Mouse (Mus musculus): ENCODE data around the gene Dpp3.
"Not testable (repeated sequence)": the region's sequence is repeated elsewhere in the genome, so short reads cannot be mapped to it uniquely, and the experiment has no call there.

Dpp3 gene

DNA sequence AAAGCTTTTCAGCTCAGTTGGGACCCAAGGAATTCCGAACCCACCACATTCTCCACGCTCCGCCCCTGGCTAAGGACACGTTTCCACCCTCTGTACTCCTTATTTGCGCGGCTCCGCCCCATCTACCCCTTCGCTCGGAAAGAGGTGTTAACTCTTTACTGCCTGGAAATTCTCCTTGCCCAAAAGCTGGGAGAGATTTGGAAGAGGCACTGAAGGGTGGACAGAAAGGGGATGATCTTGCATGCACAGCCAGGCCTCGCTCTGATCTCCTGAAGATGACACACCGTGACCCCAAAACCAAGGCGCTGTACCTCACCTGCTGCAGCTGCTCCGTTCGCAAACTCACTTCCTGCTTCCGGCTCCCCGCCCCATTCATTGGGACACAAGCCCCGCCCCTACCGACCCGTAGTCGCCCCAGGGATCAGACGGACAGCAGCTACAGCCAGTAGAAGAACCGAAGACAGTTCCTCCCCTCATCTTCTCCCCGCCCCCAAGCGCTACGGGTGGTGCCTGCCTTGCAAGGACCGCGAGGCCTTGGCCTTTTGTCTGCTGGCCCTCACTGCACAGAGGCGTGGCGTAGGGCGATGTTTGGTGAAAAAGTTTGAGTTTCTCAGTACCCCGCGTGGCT, at the start of gene Dpp3:
Dpp3 (minus strand) TSS at position 384 of the 628 bp plus-strand sequence.
- peak; percentile 77 for DNase-seq (ENCODE audit: extremely low read depth, low read depth, low spot score)

- no peak for DNase-seq (ENCODE audit: extremely low read depth, low read depth, low spot score)
Observed at GRCm38 (mm10) chr19:4968236-4968635, 40.1 kb upstream of the Dpp3 start.

GRCm38 (mm10) chr19:4961928-4962601, 34.0 kb upstream of the Dpp3 start, which contains the start of gene Mrpl11:
TSS of gene Mrpl11 (plus strand) at chr19:4962147.
- DNase-seq (ENCODE audit: extremely low read depth, low read depth, low spot score): peak; percentile 62

DNA sequence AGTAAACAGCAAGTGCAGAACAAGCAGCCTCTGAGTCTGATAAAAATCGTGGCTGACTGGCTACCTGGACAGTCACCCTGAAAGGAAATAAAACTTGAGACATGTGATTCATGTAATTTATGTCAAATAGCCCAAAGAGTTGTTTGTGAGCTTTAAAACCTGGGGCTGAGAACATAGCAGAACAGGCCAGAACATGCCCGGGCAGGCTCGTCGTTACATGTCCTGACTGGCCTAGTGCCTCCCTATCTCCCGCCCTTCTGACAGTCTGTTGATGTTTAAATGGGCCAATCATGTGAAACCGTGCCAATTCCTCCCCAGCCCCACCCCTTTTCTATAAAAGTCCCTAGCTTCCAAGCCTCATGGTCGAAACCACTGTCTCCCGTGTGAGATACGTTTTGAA, 20.6 kb upstream of the Dpp3 start:
- not testable (repeated sequence) for DNase-seq (ENCODE audit: extremely low read depth, low read depth, low spot score)

GRCm38 (mm10) chr19:4945540-4945939, 17.5 kb upstream of the Dpp3 start:
- no peak for DNase-seq (ENCODE audit: extremely low read depth, low read depth, low spot score)

GRCm38 (mm10) chr19:4943253-4943588, 15.1 kb upstream of the Dpp3 start:
- no peak for DNase-seq (ENCODE audit: extremely low read depth, low read depth, low spot score)

DNA sequence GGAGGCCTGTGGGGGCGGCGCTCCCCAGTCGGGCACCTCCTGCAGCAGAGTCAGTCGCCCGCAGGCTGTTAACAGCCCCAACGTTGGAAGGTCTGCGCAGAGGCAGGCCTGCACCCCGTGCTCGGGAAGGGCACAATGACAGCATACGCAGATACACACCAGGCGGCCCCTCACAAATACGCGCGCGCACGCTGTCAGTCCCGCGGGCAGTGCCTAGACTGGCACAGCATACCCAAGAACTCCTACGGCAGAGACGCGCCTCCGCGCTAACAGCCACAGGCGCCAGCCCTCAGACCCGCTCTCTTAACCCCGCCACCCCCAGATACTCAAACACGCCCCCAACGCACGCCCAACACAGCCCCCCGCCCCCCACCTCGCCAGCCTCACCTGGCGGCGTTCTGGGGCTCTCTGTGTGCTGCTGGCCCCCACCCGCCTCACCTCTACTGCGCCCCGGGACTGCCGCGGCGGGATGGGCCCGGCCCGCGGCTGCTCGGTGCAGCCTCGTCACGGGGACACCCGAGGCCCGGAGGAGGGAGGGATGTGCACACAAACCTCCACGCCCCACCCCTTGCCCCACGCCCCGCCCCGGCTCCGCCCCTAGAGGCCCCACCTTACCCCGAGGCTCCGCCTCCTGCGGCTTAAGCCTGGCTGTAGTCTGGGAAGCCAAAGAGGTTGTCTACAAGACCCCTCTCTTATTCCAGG, 14.6 kb upstream of the Dpp3 start, which contains the start of gene Peli3:
Peli3 (minus strand) TSS at position 577 of the 702 bp plus-strand sequence.
- DNase-seq (ENCODE audit: extremely low read depth, low read depth, low spot score): no peak

GRCm38 (mm10) chr19:4937444-4938310, 9.6 kb upstream of the Dpp3 start:
- no peak for DNase-seq (ENCODE audit: extremely low read depth, low read depth, low spot score)

DNA sequence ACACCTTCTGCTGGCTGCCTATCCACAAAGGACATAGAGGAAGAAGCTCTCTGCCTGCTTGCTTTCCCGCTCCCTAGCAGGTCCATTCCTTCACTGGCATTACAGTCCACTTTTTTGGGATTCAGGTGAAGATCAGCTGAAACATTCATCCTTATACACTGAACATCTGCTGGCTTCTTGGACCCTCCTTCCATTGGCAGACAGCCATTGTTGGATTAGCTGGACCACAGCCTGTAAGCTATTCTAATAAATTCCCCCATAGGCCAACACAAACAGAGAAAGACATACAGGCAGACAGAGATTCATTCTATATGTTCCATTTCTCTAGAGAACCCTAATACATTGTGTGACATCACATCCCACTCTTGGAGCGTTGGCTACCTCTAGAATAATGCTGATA, 8.8 kb upstream of the Dpp3 start:
- DNase-seq (ENCODE audit: extremely low read depth, low read depth, low spot score): no peak

GRCm38 (mm10) chr19:4928781-4929180, 694 bp upstream of the Dpp3 start:
- no peak for DNase-seq (ENCODE audit: extremely low read depth, low read depth, low spot score)

DNA sequence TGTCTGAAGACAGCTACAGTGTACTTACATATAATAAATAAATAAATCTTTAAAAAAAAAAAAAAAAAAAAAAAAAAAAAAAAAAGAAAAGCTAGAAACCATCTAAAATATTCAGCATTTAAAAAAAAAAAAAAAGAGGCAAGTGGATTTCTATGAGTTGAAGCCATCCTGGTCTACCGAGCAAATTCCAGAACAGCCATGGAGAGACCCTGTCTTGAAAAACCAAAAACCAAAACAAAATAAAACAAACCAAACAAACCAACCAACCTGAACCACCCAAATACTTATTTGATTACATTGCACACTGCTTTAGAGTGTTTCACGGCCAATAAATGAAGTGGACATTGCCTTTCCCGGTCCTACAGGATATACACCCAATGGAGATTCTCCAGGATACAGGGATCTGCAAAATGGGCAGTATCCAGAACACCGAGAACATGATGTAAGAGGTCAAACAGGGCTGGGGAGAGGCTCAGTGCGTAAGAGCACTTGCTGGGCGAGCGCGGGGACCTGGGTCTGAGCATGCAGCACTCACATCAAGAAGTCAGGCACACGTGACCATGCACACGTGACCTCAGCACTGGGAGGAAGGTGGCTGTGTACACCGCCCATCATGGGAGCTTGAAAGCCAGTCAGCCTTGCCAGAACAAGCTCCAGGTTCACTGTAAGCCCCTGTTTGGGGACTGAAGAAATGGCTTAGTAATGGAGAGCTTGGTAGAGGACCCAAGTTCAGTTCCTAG, 2.8 kb downstream of the Dpp3 start:
- DNase-seq (ENCODE audit: extremely low read depth, low read depth, low spot score): no peak

DNA sequence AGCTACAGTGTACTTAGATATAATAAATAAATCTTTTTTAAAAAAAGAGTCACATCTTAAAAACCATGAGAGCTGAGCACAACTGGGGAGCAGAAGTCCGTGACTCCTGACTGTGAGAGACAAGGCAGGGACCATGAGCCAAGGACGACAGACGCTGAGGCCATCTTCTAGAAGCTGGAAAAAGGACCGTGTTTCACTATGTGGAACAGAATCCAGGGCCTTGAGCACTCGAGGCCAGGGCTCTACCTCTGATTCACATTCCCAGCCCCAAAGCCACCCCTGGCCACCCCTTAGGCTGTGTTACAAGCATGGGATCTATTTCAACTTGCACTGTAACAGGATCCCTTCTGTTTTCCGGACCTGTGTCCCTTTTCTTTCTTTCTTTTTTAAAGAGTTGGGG, 8.4 kb downstream of the Dpp3 start:
- DNase-seq (ENCODE audit: extremely low read depth, low read depth, low spot score): no peak

DNA sequence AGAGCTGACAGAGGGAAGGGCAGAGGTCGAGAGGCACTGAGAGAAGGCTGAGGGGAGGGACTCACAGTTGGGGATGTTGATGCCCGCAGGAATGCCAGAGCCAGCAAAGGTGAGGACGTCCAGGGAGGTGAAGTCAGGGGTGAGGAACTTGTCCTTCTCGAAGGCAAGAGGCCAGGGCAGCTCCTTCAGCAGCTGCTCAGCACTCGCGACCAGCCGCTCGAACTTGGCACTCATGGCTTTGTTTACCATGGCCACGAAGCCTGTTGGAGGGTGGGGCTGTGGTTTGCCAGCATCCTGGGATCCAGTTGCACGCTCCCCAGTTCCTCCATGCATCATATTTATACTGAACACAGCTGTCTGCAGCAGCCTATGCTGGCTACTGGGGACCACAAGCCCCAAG, 11.3 kb downstream of the Dpp3 start:
- no peak for DNase-seq (ENCODE audit: extremely low read depth, low read depth, low spot score)

DNA sequence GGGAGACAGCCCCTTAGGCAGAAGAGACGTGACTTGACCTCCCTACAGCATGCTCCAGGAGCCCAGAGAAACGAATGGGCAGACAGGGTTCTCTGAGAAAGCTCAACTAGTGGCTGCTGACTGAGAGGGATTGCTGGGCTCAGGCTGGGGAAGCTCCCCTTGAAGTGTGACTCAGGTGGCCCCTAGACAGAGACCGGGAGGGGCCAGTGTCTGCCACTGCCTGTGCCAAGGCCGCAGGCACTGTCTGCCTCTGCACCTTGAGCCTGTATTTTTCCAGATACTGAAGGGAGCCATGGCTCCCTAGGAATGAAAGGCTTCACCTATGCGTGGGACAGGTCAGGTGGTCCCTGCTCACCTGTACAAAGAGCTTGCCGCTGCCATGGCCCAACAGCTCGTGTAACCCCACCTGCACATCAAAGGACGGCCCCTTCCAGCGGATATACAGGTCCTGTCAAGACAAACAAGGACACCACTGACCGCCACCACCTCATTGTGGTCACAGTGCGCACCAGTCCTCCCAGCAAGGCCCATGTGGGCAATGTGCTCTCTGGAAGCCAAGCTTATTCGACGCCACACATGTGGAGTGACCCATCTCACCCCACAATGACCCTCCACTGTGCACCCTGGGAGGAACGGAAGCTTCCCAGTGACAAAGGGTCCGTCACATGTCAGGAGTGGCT, 12.0 kb downstream of the Dpp3 start:
- DNase-seq (ENCODE audit: extremely low read depth, low read depth, low spot score): no peak

DNA sequence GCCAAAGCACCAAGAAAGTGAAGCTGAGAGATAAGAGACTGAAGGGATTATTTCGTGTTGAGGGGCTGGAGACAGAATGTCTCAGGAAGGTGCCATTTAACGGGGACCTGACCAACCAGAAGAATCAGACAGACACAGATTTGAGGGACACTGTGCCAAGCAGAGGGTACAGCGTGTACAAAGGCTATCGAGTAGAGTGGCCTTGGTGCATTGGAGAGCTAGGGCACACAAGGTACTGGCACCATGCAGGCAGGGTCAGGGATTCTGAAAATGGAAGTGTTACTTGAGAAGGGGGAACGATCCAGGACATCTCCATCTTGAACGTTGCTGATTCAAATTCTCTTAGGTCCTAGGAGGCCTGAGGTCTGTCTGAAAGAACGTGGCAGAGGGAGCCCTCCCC, 18.7 kb downstream of the Dpp3 start:
- DNase-seq (ENCODE audit: extremely low read depth, low read depth, low spot score): no peak

- no peak for DNase-seq (ENCODE audit: extremely low read depth, low read depth, low spot score)
Observed at GRCm38 (mm10) chr19:4908107-4908506, 20.0 kb downstream of the Dpp3 start.

DNA sequence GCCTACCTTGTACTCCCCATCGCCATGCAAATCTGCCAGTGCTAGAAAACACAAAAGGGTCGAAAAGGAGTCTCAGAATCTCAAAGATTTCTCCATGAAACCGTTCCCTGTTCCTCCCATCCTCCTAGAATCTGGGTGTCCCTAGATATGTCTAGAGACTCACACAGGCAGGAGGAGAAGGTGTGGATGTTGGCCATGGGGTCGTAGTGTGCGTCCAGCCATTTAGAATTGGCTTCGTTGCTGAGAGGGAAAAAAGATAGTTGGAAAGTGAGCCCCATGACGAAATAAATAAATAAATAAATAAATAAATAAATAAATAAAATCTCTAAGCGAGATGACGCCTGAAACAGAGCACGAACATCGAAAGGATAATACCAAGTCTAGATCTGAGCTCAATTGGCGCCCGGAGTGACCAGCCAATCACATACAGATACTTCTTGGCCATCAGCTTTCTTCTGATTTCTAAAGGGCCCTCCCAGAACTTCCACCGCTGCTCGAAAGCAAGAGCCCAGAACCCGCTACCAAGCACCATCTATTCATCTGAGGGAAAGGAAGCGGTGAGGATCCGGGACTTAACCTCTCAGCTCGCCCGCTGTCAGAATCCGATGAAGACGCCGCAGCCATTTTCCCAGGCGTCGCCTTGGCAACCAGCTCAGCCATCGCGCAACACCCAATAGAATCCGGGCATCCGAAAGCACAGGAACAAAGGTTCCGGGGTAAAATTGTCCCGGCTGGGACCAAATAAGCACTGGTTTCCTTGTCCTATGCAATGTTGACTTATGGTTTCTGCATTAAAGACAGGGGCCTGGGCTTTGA, 21.9 kb downstream of the Dpp3 start, which contains the start of gene Bbs1:
Bbs1 (minus strand) TSS at position 650 of the 816 bp plus-strand sequence.
- DNase-seq (ENCODE audit: extremely low read depth, low read depth, low spot score): no peak

- DNase-seq (ENCODE audit: extremely low read depth, low read depth, low spot score): no peak
Observed at GRCm38 (mm10) chr19:4899888-4900287, 28.2 kb downstream of the Dpp3 start.

DNA sequence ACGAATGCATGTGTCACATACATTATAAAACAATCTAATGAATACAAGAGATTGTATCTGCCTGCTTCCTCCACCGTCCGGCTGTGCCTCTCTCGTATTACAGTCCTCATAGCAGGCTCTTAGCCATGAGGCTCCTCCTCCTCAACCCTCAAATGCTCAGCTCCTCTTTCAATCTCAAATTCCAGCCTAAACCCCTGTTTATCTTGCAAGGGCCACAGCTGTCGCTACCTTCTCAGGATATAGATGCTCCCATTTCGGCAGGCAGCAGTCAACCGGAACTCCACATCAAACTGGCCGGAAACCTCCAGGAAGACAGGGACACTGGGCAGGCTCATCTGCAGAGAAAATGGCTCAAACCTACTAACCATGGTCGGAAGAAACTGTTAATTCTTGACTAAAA, 29.1 kb downstream of the Dpp3 start:
- DNase-seq (ENCODE audit: extremely low read depth, low read depth, low spot score): no peak
